Mouse (Mus musculus): ENCODE data around the gene Egfem1. TPM values are rescaled to one million over a fixed set of nuclear protein-coding genes. Genes with fewer than 3 reads are reported as not detected.

The Egfem1 gene
- polyA plus RNA-seq, 1 experiment from 2014 or later = 3.9 TPM

MicroRNAs within 50 kb of the gene (microRNA counts, 519-probe panel; counts per million panel counts)
- microRNA mmu-miR-551b = 2,571 counts per million, percentile 58 among the panel's probes with 10 or more counts

Small RNA genes within 50 kb of the gene (microRNA-seq; reads per million reads assigned to microRNA genes)
- gene Mir21b = not detected
- 22.8 reads per million, percentile 33 among the genes with 10 or more reads in this experiment for gene Mir551b

Other genes starting within 250 kb of the Egfem1 start
- not detected in 2 replicates for gene Gm1527, start 189.4 kb upstream of the Egfem1 start, polyA plus RNA-seq (2015; fragmentation: Nextera tagmentation; extraction: Ambion mirVana)

Data from forebrain, embryonic 15.5 days (tissue).